Mouse (Mus musculus): ENCODE measurements around the gene Hnrnpab. TPM values are rescaled to one million over a fixed set of nuclear protein-coding genes. Genes with fewer than 3 reads are reported as not detected.

The Hnrnpab gene
- total and polyA plus RNA-seq, 3 experiments: 184 to 1,104 (median 894) TPM

GRCm38 (mm10) chr11:51552091-51552490 is 54.6 kb downstream of the Hnrnpab start:
- Histone ChIP-seq H3K4me3 (ENCODE audit: control insufficient read depth in 1 of 2, insufficient read depth in 1 of 2, low read depth in 2 of 2, low read length in 2 of 2) (no peak overlapping the region), H3K36me3 (ENCODE audit: control insufficient read depth in 1 of 2, insufficient read depth in 2 of 2, low read length in 2 of 2) (peaks cover 0 to 8% of the 10 kb centered on the region in 2 experiments; a peak in 1 of 4 replicates), H3K4me1 (ENCODE audit: control insufficient read depth in 1 of 2, insufficient read depth in 2 of 2, low read length in 2 of 2) (peaks cover 0 to 18% of the 10 kb centered on the region in 2 experiments), H3K79me2 (ENCODE audit: control insufficient read depth, insufficient read depth, low read length, poor library complexity) (no peaks in the 10 kb centered on the region), H3K27me3 (ENCODE audit: control insufficient read depth in 1 of 2, insufficient read depth in 2 of 2, low read length in 2 of 2) (no peaks in the 10 kb centered on the region), H3K27ac (ENCODE audit: control insufficient read depth, low read depth, low read length) (no peak overlapping the region), H3K9ac (ENCODE audit: control insufficient read depth, low read depth, low read length, poor library complexity, severe bottlenecking) (no peak overlapping the region), H3K9me3 (replicated peaks; ENCODE audit: insufficient read depth, low read length) (no peaks in the 10 kb centered on the region)
- no peak for DNase-seq (ENCODE audit: low read depth, low spot score)
- TF ChIP-seq CHD2 (IDR thresholded peaks at IDR 0.05; ENCODE audit: low read length) (no peak), TCF12 (IDR thresholded peaks at IDR 0.05; ENCODE audit: low read depth, low read length) (no peak), CTCF (IDR thresholded peaks at IDR 0.05 in 2 of 3, conservative IDR thresholded peaks at IDR 0.05 in 1 of 3; ENCODE audit: control insufficient read depth in 1 of 3, insufficient read depth in 1 of 3, low read depth in 2 of 3, low read length in 3 of 3, poor library complexity in 1 of 3, severe bottlenecking in 1 of 3) (no peak), NELFE (IDR thresholded peaks at IDR 0.05; ENCODE audit: low read depth, low read length) (no peak), POLR2AphosphoS5 (IDR thresholded peaks at IDR 0.05; ENCODE audit: borderline replicate concordance, low read depth, low read length) (no peak), KAT2A (conservative IDR thresholded peaks at IDR 0.05; ENCODE audit: low read depth, low read length) (no peak), USF1 (IDR thresholded peaks at IDR 0.05; ENCODE audit: low read depth, low read length) (no peak), ZKSCAN1 (IDR thresholded peaks at IDR 0.05; ENCODE audit: low read depth, low read length) (no peak), RCOR1 (IDR thresholded peaks at IDR 0.05; ENCODE audit: low read depth, low read length) (no peak), UBTF (IDR thresholded peaks at IDR 0.05; ENCODE audit: borderline replicate concordance, insufficient read depth, low read depth, low read length) (no peak), ZC3H11A (IDR thresholded peaks at IDR 0.05; ENCODE audit: low read depth, low read length) (no peak), MAX (IDR thresholded peaks at IDR 0.05; ENCODE audit: low read length) (no peak), MEF2A (IDR thresholded peaks at IDR 0.05; ENCODE audit: extremely low read depth, insufficient replicate concordance, low read depth, low read length, poor library complexity, severe bottlenecking) (no peak)

- H3K9ac ChIP-seq (ENCODE audit: control insufficient read depth, low read depth, low read length, poor library complexity, severe bottlenecking): no peak overlapping the region
- H3K27ac ChIP-seq (ENCODE audit: control insufficient read depth, low read depth, low read length): no peak overlapping the region
- no peaks in the 10 kb centered on the region for H3K9me3 ChIP-seq (replicated peaks; ENCODE audit: insufficient read depth, low read length)
- peaks cover 0 to 8% of the 10 kb centered on the region in 2 experiments; a peak in 1 of 4 replicates for H3K36me3 ChIP-seq (ENCODE audit: control insufficient read depth in 1 of 2, insufficient read depth in 2 of 2, low read length in 2 of 2)
- no peaks in the 10 kb centered on the region for H3K79me2 ChIP-seq (ENCODE audit: control insufficient read depth, insufficient read depth, low read length, poor library complexity)
- no peak overlapping the region for H3K4me3 ChIP-seq (ENCODE audit: control insufficient read depth in 1 of 2, insufficient read depth in 1 of 2, low read depth in 2 of 2, low read length in 2 of 2)
- peak; percentile 87 for DNase-seq (ENCODE audit: low read depth, low spot score)
- no peaks in the 10 kb centered on the region for H3K27me3 ChIP-seq (ENCODE audit: control insufficient read depth in 1 of 2, insufficient read depth in 2 of 2, low read length in 2 of 2)
- H3K4me1 ChIP-seq (ENCODE audit: control insufficient read depth in 1 of 2, insufficient read depth in 2 of 2, low read length in 2 of 2): peaks cover 0 to 18% of the 10 kb centered on the region in 2 experiments
- TF ChIP-seq CHD1 (IDR thresholded peaks at IDR 0.05; ENCODE audit: low read depth, low read length) (no peak), MEF2A (IDR thresholded peaks at IDR 0.05; ENCODE audit: extremely low read depth, insufficient replicate concordance, low read depth, low read length, poor library complexity, severe bottlenecking) (no peak), MAFK (IDR thresholded peaks at IDR 0.05; ENCODE audit: borderline replicate concordance, low read depth, low read length) (no peak), E2F4 (IDR thresholded peaks at IDR 0.05; ENCODE audit: borderline replicate concordance, low read depth, low read length) (no peak), USF2 (IDR thresholded peaks at IDR 0.05; ENCODE audit: borderline replicate concordance in 1 of 2, insufficient read depth in 1 of 2, low read depth in 1 of 2, low read length in 2 of 2) (no peak), ZC3H11A (IDR thresholded peaks at IDR 0.05; ENCODE audit: low read depth, low read length) (no peak), POLR2AphosphoS2 (IDR thresholded peaks at IDR 0.05; ENCODE audit: low read length) (no peak), SIN3A (IDR thresholded peaks at IDR 0.05; ENCODE audit: low read length) (peak; percentile 36; the same call in 1 of the 2 replicates), ELF1 (IDR thresholded peaks at IDR 0.05; ENCODE audit: low read depth, low read length) (no peak), RCOR1 (IDR thresholded peaks at IDR 0.05; ENCODE audit: low read depth, low read length) (no peak), NELFE (IDR thresholded peaks at IDR 0.05; ENCODE audit: low read depth, low read length) (no peak), JUND (IDR thresholded peaks at IDR 0.05; ENCODE audit: low read depth, low read length) (no peak), ZMIZ1 (IDR thresholded peaks at IDR 0.05; ENCODE audit: low read depth, low read length) (no peak), POLR2AphosphoS5 (IDR thresholded peaks at IDR 0.05; ENCODE audit: borderline replicate concordance, low read depth, low read length) (no peak), MXI1 (IDR thresholded peaks at IDR 0.05; ENCODE audit: low read depth, low read length) (no peak), ETS1 (IDR thresholded peaks at IDR 0.05; ENCODE audit: low read depth, low read length) (peak; percentile 57; the same call in 1 of the 2 replicates), MYC (IDR thresholded peaks at IDR 0.05; ENCODE audit: low read depth, low read length) (no peak), MAX (IDR thresholded peaks at IDR 0.05; ENCODE audit: low read length) (0 out of 2 replicates have a peak, but pooled peaks have one; percentile 27), TAL1 (IDR thresholded peaks at IDR 0.05; ENCODE audit: low read length) (no peak), GABPA (IDR thresholded peaks at IDR 0.05; ENCODE audit: low read depth, low read length) (no peak), MAZ (IDR thresholded peaks at IDR 0.05; ENCODE audit: low read depth, low read length) (0 out of 2 replicates have a peak, but pooled peaks have one; percentile 23), NRF1 (IDR thresholded peaks at IDR 0.05; ENCODE audit: insufficient read depth, low read depth, low read length, poor library complexity, severe bottlenecking) (no peak), TCF12 (IDR thresholded peaks at IDR 0.05; ENCODE audit: low read depth, low read length) (0 out of 2 replicates have a peak, but pooled peaks have one; percentile 21)
Observed at GRCm38 (mm10) chr11:51551253-51551652, 55.4 kb downstream of the Hnrnpab start.

Measured in MEL (cell line).